Mouse (Mus musculus): Measurements from ENCODE around the gene Rhoa. TPM values are rescaled to one million over a fixed set of nuclear protein-coding genes. Genes with fewer than 3 reads are reported as not detected.
"Not testable (repeated sequence)": the region's sequence is repeated elsewhere in the genome, so short reads cannot be mapped to it uniquely, and the experiment has no call there.

Gene Rhoa
- polyA plus RNA-seq, 1 experiment from 2014 or later = 290 TPM

GRCm38 (mm10) chr9:108273485-108273884 lies 32.4 kb upstream of the Rhoa start:
- no peak overlapping the region for H3K4me3 ChIP-seq
- DNase-seq (ENCODE audit: extremely low spot score, low spot score) = no peak
- peaks cover 18% of the 10 kb centered on the region for H3K4me1 ChIP-seq
- 79% methylated on average over 4 of the region's 4 CpGs for WGBS
- H3K9me3 ChIP-seq = no peaks in the 10 kb centered on the region
- H3K27me3 ChIP-seq (ENCODE audit: poor library complexity, severe bottlenecking) = no peaks in the 10 kb centered on the region
- no peak overlapping the region for H3K27ac ChIP-seq
- no peaks in the 10 kb centered on the region for H3K36me3 ChIP-seq (replicated peaks)

- no peak for DNase-seq (ENCODE audit: extremely low spot score, low spot score)
- no peak overlapping the region for H3K4me3 ChIP-seq
- H3K4me1 ChIP-seq = peaks cover 18% of the 10 kb centered on the region
- H3K36me3 ChIP-seq (replicated peaks) = no peaks in the 10 kb centered on the region
- H3K27ac ChIP-seq = no peak overlapping the region
- no peaks in the 10 kb centered on the region for H3K27me3 ChIP-seq (ENCODE audit: poor library complexity, severe bottlenecking)
- WGBS = 78% methylated on average over 5 of the region's 5 CpGs
- H3K9me3 ChIP-seq = no peaks in the 10 kb centered on the region
These were observed 31.2 kb upstream of the Rhoa start for GRCm38 (mm10) chr9:108274476-108275330.

- no peak for DNase-seq (ENCODE audit: extremely low spot score, low spot score)
- Histone ChIP-seq H3K27me3 (ENCODE audit: poor library complexity, severe bottlenecking) (no peaks in the 10 kb centered on the region), H3K36me3 (replicated peaks) (no peaks in the 10 kb centered on the region), H3K4me3 (no peak overlapping the region), H3K27ac (no peak overlapping the region), H3K4me1 (peaks cover 18% of the 10 kb centered on the region), H3K9me3 (no peaks in the 10 kb centered on the region)
- 77% methylated on average over 6 of the region's 6 CpGs for WGBS
These were observed 30.6 kb upstream of the Rhoa start for GRCm38 (mm10) chr9:108275331-108275659.

GRCm38 (mm10) chr9:108278697-108279450 lies 27.1 kb upstream of the Rhoa start:
- H3K4me3 ChIP-seq = no peak overlapping the region
- no peaks in the 10 kb centered on the region for H3K36me3 ChIP-seq (replicated peaks)
- no peaks in the 10 kb centered on the region for H3K9me3 ChIP-seq
- no peaks in the 10 kb centered on the region for H3K27me3 ChIP-seq (ENCODE audit: poor library complexity, severe bottlenecking)
- DNase-seq (ENCODE audit: extremely low spot score, low spot score) = no peak
- H3K27ac ChIP-seq = no peak overlapping the region
- H3K4me1 ChIP-seq = peaks cover 5% of the 10 kb centered on the region; the same call in 1 of the 2 replicates
- WGBS = 72% methylated on average over 10 of the region's 10 CpGs

- Histone ChIP-seq H3K4me1 (no peaks in the 10 kb centered on the region), H3K36me3 (replicated peaks) (no peaks in the 10 kb centered on the region), H3K4me3 (no peak overlapping the region), H3K27me3 (ENCODE audit: poor library complexity, severe bottlenecking) (no peaks in the 10 kb centered on the region), H3K9me3 (no peaks in the 10 kb centered on the region), H3K27ac (no peak overlapping the region)
- DNase-seq (ENCODE audit: extremely low spot score, low spot score) = no peak
- 60% methylated on average over 8 of the region's 8 CpGs for WGBS
These were observed 25.7 kb upstream of the Rhoa start for GRCm38 (mm10) chr9:108280071-108280828.

- H3K4me3 ChIP-seq = no peak overlapping the region
- H3K27me3 ChIP-seq (ENCODE audit: poor library complexity, severe bottlenecking) = no peaks in the 10 kb centered on the region
- peak; percentile 63 for DNase-seq (ENCODE audit: extremely low spot score, low spot score)
- 13% methylated on average over 6 of the region's 6 CpGs for WGBS
- H3K4me1 ChIP-seq = no peaks in the 10 kb centered on the region
- H3K9me3 ChIP-seq = no peaks in the 10 kb centered on the region
- H3K36me3 ChIP-seq (replicated peaks) = no peaks in the 10 kb centered on the region
- no peak overlapping the region for H3K27ac ChIP-seq
These were observed 21.5 kb upstream of the Rhoa start for GRCm38 (mm10) chr9:108284410-108284809.

- 82% methylated on average over 6 of the region's 6 CpGs for WGBS
These were observed 18.2 kb upstream of the Rhoa start for GRCm38 (mm10) chr9:108287526-108288238.

GRCm38 (mm10) chr9:108289347-108289746 lies 16.6 kb upstream of the Rhoa start:
- 68% methylated on average over 2 of the region's 2 CpGs for WGBS
- Histone ChIP-seq H3K36me3 (replicated peaks) (peaks cover 6% of the 10 kb centered on the region), H3K27ac (peak overlapping the region; percentile 91), H3K4me3 (peak overlapping the region; percentile 64), H3K27me3 (ENCODE audit: poor library complexity, severe bottlenecking) (no peaks in the 10 kb centered on the region), H3K9me3 (no peaks in the 10 kb centered on the region), H3K4me1 (peaks cover 12% of the 10 kb centered on the region)
- no peak for DNase-seq (ENCODE audit: extremely low spot score, low spot score)

More at GRCm38 (mm10) chr9:108287526-108288238, 18.2 kb upstream of the Rhoa start:
- peaks cover 12% of the 10 kb centered on the region for H3K4me1 ChIP-seq
- H3K27me3 ChIP-seq (ENCODE audit: poor library complexity, severe bottlenecking); H3K36me3 ChIP-seq (replicated peaks); H3K9me3 ChIP-seq; H3K27ac ChIP-seq; H3K4me3 ChIP-seq; DNase-seq (ENCODE audit: extremely low spot score, low spot score): not testable (repeated sequence)

- Histone ChIP-seq H3K36me3 (replicated peaks) (peaks cover 13% of the 10 kb centered on the region), H3K27ac (peak within 1 kb of the TSS; percentile 91), H3K4me3 (peak within 1 kb of the TSS; percentile 64), H3K4me1 (peaks cover 12% of the 10 kb centered on the region), H3K9me3 (no peaks in the 10 kb centered on the region), H3K27me3 (ENCODE audit: poor library complexity, severe bottlenecking) (no peaks in the 10 kb centered on the region)
- under 1% methylated on average over 32 of the region's 32 CpGs for WGBS
- DNase-seq (ENCODE audit: extremely low spot score, low spot score) = peak; percentile 87
These were observed 15.7 kb upstream of the Rhoa start, which contains the start of gene Nicn1 for GRCm38 (mm10) chr9:108290016-108290750. Nicn1 (plus strand) TSS chr9:108290429.

- peak overlapping the region; percentile 64 for H3K4me3 ChIP-seq
- H3K27me3 ChIP-seq (ENCODE audit: poor library complexity, severe bottlenecking) = no peaks in the 10 kb centered on the region
- peak overlapping the region; percentile 82 for H3K27ac ChIP-seq
- 53% methylated on average over 6 of the region's 6 CpGs for WGBS
- peaks cover 19% of the 10 kb centered on the region for H3K36me3 ChIP-seq (replicated peaks)
- DNase-seq (ENCODE audit: extremely low spot score, low spot score) = no peak
- no peaks in the 10 kb centered on the region for H3K9me3 ChIP-seq
- peaks cover 15% of the 10 kb centered on the region for H3K4me1 ChIP-seq
These were observed 15.2 kb upstream of the Rhoa start for GRCm38 (mm10) chr9:108290773-108291172.

GRCm38 (mm10) chr9:108296453-108297355 lies 9.2 kb upstream of the Rhoa start, which contains the start of gene Amt:
Amt (plus strand) TSS chr9:108296853.
- Histone ChIP-seq H3K4me1 (peaks cover 27% of the 10 kb centered on the region), H3K36me3 (replicated peaks) (peaks cover 44% of the 10 kb centered on the region), H3K27me3 (ENCODE audit: poor library complexity, severe bottlenecking) (no peaks in the 10 kb centered on the region), H3K4me3 (peak within 1 kb of the TSS; percentile 56), H3K9me3 (no peaks in the 10 kb centered on the region), H3K27ac (peak within 1 kb of the TSS; percentile 85)
- DNase-seq (ENCODE audit: extremely low spot score, low spot score) = peak; percentile 63
- 19% methylated on average over 18 of the region's 18 CpGs for WGBS

Measured in forebrain, embryonic 10.5 days (tissue).